Comparison of ENCODE assay signal across 36 mouse cellular contexts in genomic region chr8:46968721-46969120, GRCm38 (mm10). TPM values are rescaled to one million over a fixed set of nuclear protein-coding genes. Genes with fewer than 3 reads are reported as not detected.
"Had no signal": no experiment of that assay in that cellular context is flagged by ENCODE, and none has a peak within 500 bp of the region (broad histone marks: within the 10 kb centered on the region; RNA-seq: fewer than 3 reads in every experiment).

No protein-coding gene starts in this region.

- H3K4me2 ChIP-seq: heart, embryonic 11.5 days; heart, embryonic 12.5 days; heart, embryonic 13.5 days; heart, embryonic 15.5 days; hindbrain, embryonic 12.5 days; hindbrain, embryonic 13.5 days; hindbrain, embryonic 14.5 days; hindbrain, embryonic 15.5 days; intestine, embryonic 15.5 days; kidney, embryonic 15.5 days had no signal

- H3K4me1 ChIP-seq: heart, embryonic 13.5 days; heart, embryonic 15.5 days; intestine, embryonic 15.5 days; kidney, embryonic 15.5 days had no signal

- H3K27ac ChIP-seq: heart, embryonic 10.5 days; heart, embryonic 13.5 days; heart, embryonic 15.5 days; hindbrain, embryonic 10.5 days; hindbrain, embryonic 12.5 days; hindbrain, embryonic 13.5 days; hindbrain, embryonic 14.5 days; hindbrain, embryonic 15.5 days; hindbrain, postnatal 0 days; intestine, embryonic 15.5 days; kidney, embryonic 15.5 days; kidney, postnatal 0 days; layer of hippocampus, adult 2 months had no signal

- H3K27me3 ChIP-seq: heart, embryonic 15.5 days; hindbrain, embryonic 13.5 days; hindbrain, embryonic 15.5 days; intestine, embryonic 15.5 days; kidney, embryonic 15.5 days had no signal

- H3K4me3 ChIP-seq: heart, embryonic 10.5 days; heart, embryonic 12.5 days; heart, embryonic 13.5 days; heart, embryonic 15.5 days; hindbrain, embryonic 10.5 days; hindbrain, embryonic 12.5 days; hindbrain, embryonic 13.5 days; hindbrain, embryonic 15.5 days; intestine, embryonic 15.5 days; kidney, embryonic 15.5 days; layer of hippocampus, adult 2 months had no signal

- H3K9ac ChIP-seq: heart, embryonic 12.5 days; heart, embryonic 13.5 days; heart, embryonic 15.5 days; hindbrain, embryonic 12.5 days; hindbrain, embryonic 13.5 days; hindbrain, embryonic 14.5 days; hindbrain, embryonic 15.5 days; intestine, embryonic 15.5 days; kidney, embryonic 15.5 days had no signal

- DNase-seq: heart, postnatal 10 days; heart, postnatal 14 days; heart, postnatal 36 days; heart, postnatal 4 days; kidney, adult 11 months; kidney, adult 18-20 months; kidney, adult 2 months; kidney, adult 8-10 months; kidney, adult 9 months; kidney, postnatal 10 days; kidney, postnatal 14 days; kidney, postnatal 25 days; kidney, postnatal 36 days; kidney, postnatal 4 days; layer of hippocampus, adult 9-11 months; layer of hippocampus, postnatal 36 days had no signal

- ATAC-seq: hindbrain, embryonic 16.5 days; hindbrain, postnatal 0 days; inflammation-experienced regulatory T-cells, adult 6 months; intestine, embryonic 15.5 days; intestine, embryonic 16.5 days; intestine, postnatal 0 days had no signal

- H3K9me3 ChIP-seq: heart, embryonic 10.5 days; heart, embryonic 15.5 days; hindbrain, embryonic 12.5 days; hindbrain, embryonic 13.5 days; hindbrain, embryonic 15.5 days; intestine, embryonic 15.5 days had no signal

- H3K36me3 ChIP-seq: heart, embryonic 10.5 days; heart, embryonic 12.5 days; heart, embryonic 13.5 days; heart, embryonic 15.5 days; hindbrain, embryonic 10.5 days; hindbrain, embryonic 12.5 days; hindbrain, embryonic 13.5 days; hindbrain, embryonic 15.5 days; intestine, embryonic 15.5 days; kidney, embryonic 15.5 days had no signal

RNA-seq across cellular contexts. Expression of gene Enpp6, which starts 18.0 kb away (rescaled TPM):
- total RNA-seq: hematopoietic stem cell, adult 5-6 weeks had no signal
